13 mouse cellular contexts compared by ENCODE assay signal in the genomic region with DNA sequence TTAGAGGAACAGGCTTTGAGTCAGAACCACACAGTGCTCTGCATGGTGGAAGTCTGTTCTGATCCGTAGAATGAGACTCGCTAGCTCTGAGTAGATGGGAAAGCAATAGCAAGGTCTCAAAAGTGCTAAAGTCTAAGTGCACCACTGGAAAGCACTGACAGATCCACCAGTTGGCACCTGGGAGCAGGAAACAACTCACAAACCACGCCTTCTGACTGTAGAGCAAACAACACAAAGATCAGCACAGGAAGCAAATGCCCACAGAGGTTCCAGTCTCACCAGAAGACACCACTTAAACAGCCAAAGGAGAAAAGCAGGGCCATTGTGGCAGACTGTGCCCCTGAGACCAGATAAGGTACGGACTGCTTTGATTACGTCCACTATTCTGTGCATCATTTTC.
"Had no signal": no experiment of that assay in that cellular context is flagged by ENCODE, and none has a peak within 500 bp of the region (broad histone marks: within the 10 kb centered on the region; RNA-seq: fewer than 3 reads in every experiment).

No protein-coding gene starts in this region.

- H3K4me3 ChIP-seq: limb, embryonic 13.5 days; midbrain, embryonic 10.5 days; myocyte; neural tube, embryonic 12.5 days had no signal

- H3K27ac ChIP-seq: limb, embryonic 13.5 days; liver, embryonic 14.5 days; midbrain, embryonic 10.5 days; neural tube, embryonic 12.5 days had no signal

- H3K4me1 ChIP-seq: limb, embryonic 13.5 days; midbrain, embryonic 10.5 days; neural tube, embryonic 12.5 days had no signal

- H3K27me3 ChIP-seq: limb, embryonic 13.5 days; neural tube, embryonic 12.5 days had no signal

- H3K36me3 ChIP-seq: limb, embryonic 13.5 days; midbrain, embryonic 10.5 days; neural tube, embryonic 12.5 days had no signal

- DNase-seq: kidney, adult 8-10 months; kidney, postnatal 25 days; layer of hippocampus, adult 9-11 months; layer of hippocampus, postnatal 36 days; lung, adult 18-20 months; lung, postnatal 36 days; midbrain, embryonic 14.5 days; spleen, adult 18-20 months had no signal

- H3K9me3 ChIP-seq: limb, embryonic 13.5 days; midbrain, embryonic 10.5 days; neural tube, embryonic 12.5 days had no signal
